Mouse (Mus musculus): ENCODE measurements around the gene Nr0b2. TPM values are rescaled to one million over a fixed set of nuclear protein-coding genes. Genes with fewer than 3 reads are reported as not detected.

Nr0b2 gene
- polyA plus RNA-seq, 1 experiment from 2014 or later, result not detected

- 84% methylated on average over 6 of the region's 6 CpGs for WGBS
- H3K4me1 ChIP-seq (replicated peaks; ENCODE audit: control insufficient read depth, insufficient read depth, low read length), result no peaks in the 10 kb centered on the region; the same call in 1 of the 2 replicates
- no peak overlapping the region for H3K4me3 ChIP-seq (ENCODE audit: low read depth, low read length)
- no peak overlapping the region for H3K9ac ChIP-seq (ENCODE audit: low read depth, low read length)
- no peak overlapping the region for H3K4me2 ChIP-seq (replicated peaks; ENCODE audit: low read depth, low read length)
- DNase-seq (ENCODE audit: low spot score) (no peak), ATAC-seq (ENCODE audit: low FRiP score) (no peak)
- no peaks in the 10 kb centered on the region for H3K9me3 ChIP-seq (ENCODE audit: control insufficient read depth, low read length)
- no peaks in the 10 kb centered on the region for H3K36me3 ChIP-seq (ENCODE audit: control insufficient read depth, insufficient read depth, low read length)
- no peak overlapping the region for H3K27ac ChIP-seq (ENCODE audit: low read depth, low read length)
- peaks cover 25% of the 10 kb centered on the region for H3K27me3 ChIP-seq (ENCODE audit: control insufficient read depth, insufficient read depth, low read length)
Measured at GRCm38 (mm10) chr4:133596084-133596483, 42.9 kb downstream of the Nr0b2 start.

- Histone ChIP-seq H3K27me3 (ENCODE audit: control insufficient read depth, insufficient read depth, low read length) (peaks cover 40% of the 10 kb centered on the region), H3K4me1 (replicated peaks; ENCODE audit: control insufficient read depth, insufficient read depth, low read length) (no peaks in the 10 kb centered on the region; the same call in 1 of the 2 replicates), H3K4me2 (replicated peaks; ENCODE audit: low read depth, low read length) (no peak overlapping the region), H3K9me3 (ENCODE audit: control insufficient read depth, low read length) (no peaks in the 10 kb centered on the region), H3K36me3 (ENCODE audit: control insufficient read depth, insufficient read depth, low read length) (no peaks in the 10 kb centered on the region), H3K9ac (ENCODE audit: low read depth, low read length) (no peak overlapping the region), H3K4me3 (ENCODE audit: low read depth, low read length) (no peak overlapping the region), H3K27ac (ENCODE audit: low read depth, low read length) (no peak overlapping the region)
- ATAC-seq (ENCODE audit: low FRiP score) (no peak), DNase-seq (ENCODE audit: low spot score) (no peak)
- 55% methylated on average over 4 of the region's 4 CpGs for WGBS
Measured at GRCm38 (mm10) chr4:133598616-133599015, 45.4 kb downstream of the Nr0b2 start.

- no peaks in the 10 kb centered on the region for H3K36me3 ChIP-seq (ENCODE audit: control insufficient read depth, insufficient read depth, low read length)
- H3K9ac ChIP-seq (ENCODE audit: low read depth, low read length), result peak overlapping the region; percentile 38; the same call in 1 of the 2 replicates
- ATAC-seq (ENCODE audit: low FRiP score) (no peak), DNase-seq (ENCODE audit: low spot score) (no peak)
- H3K9me3 ChIP-seq (ENCODE audit: control insufficient read depth, low read length), result no peaks in the 10 kb centered on the region
- WGBS, result 32% methylated on average over 7 of the region's 7 CpGs
- H3K4me3 ChIP-seq (ENCODE audit: low read depth, low read length), result peak overlapping the region; percentile 41
- peaks cover 40% of the 10 kb centered on the region for H3K27me3 ChIP-seq (ENCODE audit: control insufficient read depth, insufficient read depth, low read length)
- H3K4me1 ChIP-seq (replicated peaks; ENCODE audit: control insufficient read depth, insufficient read depth, low read length), result no peaks in the 10 kb centered on the region; the same call in 1 of the 2 replicates
- peak overlapping the region; percentile 86 for H3K4me2 ChIP-seq (replicated peaks; ENCODE audit: low read depth, low read length)
- no peak overlapping the region for H3K27ac ChIP-seq (ENCODE audit: low read depth, low read length)
Measured at GRCm38 (mm10) chr4:133599116-133599515, 45.9 kb downstream of the Nr0b2 start.

GRCm38 (mm10) chr4:133599571-133600073 lies 46.4 kb downstream of the Nr0b2 start:
- no peak overlapping the region for H3K27ac ChIP-seq (ENCODE audit: low read depth, low read length)
- peak overlapping the region; percentile 38; the same call in 1 of the 2 replicates for H3K9ac ChIP-seq (ENCODE audit: low read depth, low read length)
- no peaks in the 10 kb centered on the region for H3K9me3 ChIP-seq (ENCODE audit: control insufficient read depth, low read length)
- DNase-seq (ENCODE audit: low spot score) (peak; percentile 83), ATAC-seq (ENCODE audit: low FRiP score) (peak; percentile 92)
- peak overlapping the region; percentile 41 for H3K4me3 ChIP-seq (ENCODE audit: low read depth, low read length)
- no peaks in the 10 kb centered on the region; the same call in 1 of the 2 replicates for H3K4me1 ChIP-seq (replicated peaks; ENCODE audit: control insufficient read depth, insufficient read depth, low read length)
- peaks cover 40% of the 10 kb centered on the region for H3K27me3 ChIP-seq (ENCODE audit: control insufficient read depth, insufficient read depth, low read length)
- under 1% methylated on average over 49 of the region's 50 CpGs for WGBS
- H3K4me2 ChIP-seq (replicated peaks; ENCODE audit: low read depth, low read length), result peak overlapping the region; percentile 86
- no peaks in the 10 kb centered on the region for H3K36me3 ChIP-seq (ENCODE audit: control insufficient read depth, insufficient read depth, low read length)

- H3K27me3 ChIP-seq (ENCODE audit: control insufficient read depth, insufficient read depth, low read length), result peaks cover 40% of the 10 kb centered on the region
- DNase-seq (ENCODE audit: low spot score), result peak; percentile 19
- no peak overlapping the region for H3K9ac ChIP-seq (ENCODE audit: low read depth, low read length)
- no peak overlapping the region for H3K4me3 ChIP-seq (ENCODE audit: low read depth, low read length)
- no peak for ATAC-seq (ENCODE audit: low FRiP score)
- H3K9me3 ChIP-seq (ENCODE audit: control insufficient read depth, low read length), result no peaks in the 10 kb centered on the region
- peak overlapping the region; percentile 86 for H3K4me2 ChIP-seq (replicated peaks; ENCODE audit: low read depth, low read length)
- H3K4me1 ChIP-seq (replicated peaks; ENCODE audit: control insufficient read depth, insufficient read depth, low read length), result no peaks in the 10 kb centered on the region; the same call in 1 of the 2 replicates
- 17% methylated on average over 9 of the region's 9 CpGs for WGBS
- no peaks in the 10 kb centered on the region for H3K36me3 ChIP-seq (ENCODE audit: control insufficient read depth, insufficient read depth, low read length)
- no peak overlapping the region for H3K27ac ChIP-seq (ENCODE audit: low read depth, low read length)
Measured at GRCm38 (mm10) chr4:133600306-133600705, 47.1 kb downstream of the Nr0b2 start.

GRCm38 (mm10) chr4:133601721-133602218 lies 48.6 kb downstream of the Nr0b2 start, which contains the start of gene Sfn:
Gene Sfn, minus strand, starts transcription at chr4:133602168.
- no peak for ATAC-seq (ENCODE audit: low FRiP score)
- WGBS, result 1% methylated on average over 16 of the region's 16 CpGs
- Histone ChIP-seq H3K9ac (ENCODE audit: low read depth, low read length) (no peak within 1 kb of the TSS), H3K4me1 (replicated peaks; ENCODE audit: control insufficient read depth, insufficient read depth, low read length) (no peaks in the 10 kb centered on the region; the same call in 1 of the 2 replicates), H3K36me3 (ENCODE audit: control insufficient read depth, insufficient read depth, low read length) (no peaks in the 10 kb centered on the region), H3K4me3 (ENCODE audit: low read depth, low read length) (0 out of 2 replicates have a peak within 1 kb of the TSS, but pooled peaks have one; percentile 12), H3K27ac (ENCODE audit: low read depth, low read length) (no peak within 1 kb of the TSS), H3K4me2 (replicated peaks; ENCODE audit: low read depth, low read length) (no peak within 1 kb of the TSS), H3K9me3 (ENCODE audit: control insufficient read depth, low read length) (no peaks in the 10 kb centered on the region), H3K27me3 (ENCODE audit: control insufficient read depth, insufficient read depth, low read length) (peaks cover 40% of the 10 kb centered on the region)
- DNase-seq (ENCODE audit: low spot score), result peak; percentile 39

- Histone ChIP-seq H3K4me1 (replicated peaks; ENCODE audit: control insufficient read depth, insufficient read depth, low read length) (no peaks in the 10 kb centered on the region; the same call in 1 of the 2 replicates), H3K4me3 (ENCODE audit: low read depth, low read length) (no peak overlapping the region), H3K27ac (ENCODE audit: low read depth, low read length) (no peak overlapping the region), H3K36me3 (ENCODE audit: control insufficient read depth, insufficient read depth, low read length) (no peaks in the 10 kb centered on the region), H3K27me3 (ENCODE audit: control insufficient read depth, insufficient read depth, low read length) (peaks cover 40% of the 10 kb centered on the region), H3K9me3 (ENCODE audit: control insufficient read depth, low read length) (no peaks in the 10 kb centered on the region), H3K9ac (ENCODE audit: low read depth, low read length) (no peak overlapping the region), H3K4me2 (replicated peaks; ENCODE audit: low read depth, low read length) (no peak overlapping the region)
- ATAC-seq (ENCODE audit: low FRiP score), result no peak
- DNase-seq (ENCODE audit: low spot score), result no peak
- 94% methylated on average over 5 of the region's 5 CpGs for WGBS
Measured at GRCm38 (mm10) chr4:133603056-133603455, 49.9 kb downstream of the Nr0b2 start.

- H3K4me2 ChIP-seq (replicated peaks; ENCODE audit: low read depth, low read length), result no peak overlapping the region
- no peak overlapping the region for H3K4me3 ChIP-seq (ENCODE audit: low read depth, low read length)
- H3K27me3 ChIP-seq (ENCODE audit: control insufficient read depth, insufficient read depth, low read length), result peaks cover 29% of the 10 kb centered on the region
- H3K9me3 ChIP-seq (ENCODE audit: control insufficient read depth, low read length), result no peaks in the 10 kb centered on the region
- DNase-seq (ENCODE audit: low spot score), result no peak
- ATAC-seq (ENCODE audit: low FRiP score), result no peak
- H3K4me1 ChIP-seq (replicated peaks; ENCODE audit: control insufficient read depth, insufficient read depth, low read length), result no peaks in the 10 kb centered on the region; the same call in 1 of the 2 replicates
- no peaks in the 10 kb centered on the region for H3K36me3 ChIP-seq (ENCODE audit: control insufficient read depth, insufficient read depth, low read length)
- WGBS, result 84% methylated on average over 7 of the region's 7 CpGs
- H3K9ac ChIP-seq (ENCODE audit: low read depth, low read length), result no peak overlapping the region
- no peak overlapping the region for H3K27ac ChIP-seq (ENCODE audit: low read depth, low read length)
Measured at GRCm38 (mm10) chr4:133604175-133604574, 51.0 kb downstream of the Nr0b2 start.

GRCm38 (mm10) chr4:133604856-133605255 lies 51.7 kb downstream of the Nr0b2 start:
- peaks cover 22% of the 10 kb centered on the region for H3K27me3 ChIP-seq (ENCODE audit: control insufficient read depth, insufficient read depth, low read length)
- no peak overlapping the region for H3K9ac ChIP-seq (ENCODE audit: low read depth, low read length)
- H3K27ac ChIP-seq (ENCODE audit: low read depth, low read length), result no peak overlapping the region
- DNase-seq (ENCODE audit: low spot score) (no peak), ATAC-seq (ENCODE audit: low FRiP score) (no peak)
- 63% methylated on average over 6 of the region's 6 CpGs for WGBS
- H3K9me3 ChIP-seq (ENCODE audit: control insufficient read depth, low read length), result no peaks in the 10 kb centered on the region
- no peaks in the 10 kb centered on the region for H3K36me3 ChIP-seq (ENCODE audit: control insufficient read depth, insufficient read depth, low read length)
- no peak overlapping the region for H3K4me2 ChIP-seq (replicated peaks; ENCODE audit: low read depth, low read length)
- H3K4me1 ChIP-seq (replicated peaks; ENCODE audit: control insufficient read depth, insufficient read depth, low read length), result no peaks in the 10 kb centered on the region
- H3K4me3 ChIP-seq (ENCODE audit: low read depth, low read length), result no peak overlapping the region
